ENCODE assay signal across 13 mouse cellular contexts in genomic region chr2:155072353-155073145, GRCm38 (mm10). TPM values are rescaled to one million over a fixed set of nuclear protein-coding genes. Genes with fewer than 3 reads are reported as not detected.
DNase-seq lines count a peak whose midpoint lies in the region; ATAC-seq and TF ChIP-seq lines count a peak whose summit lies in the region.
"Had no signal": no experiment of that assay in that cellular context is flagged by ENCODE, and none has a peak within 500 bp of the region (broad histone marks: within the 10 kb centered on the region; RNA-seq: fewer than 3 reads in every experiment).

No protein-coding gene starts in this region.

- peaks cover 11% of the 10 kb centered on the region for H3K36me3 ChIP-seq in heart, embryonic 13.5 days
- peaks cover 9% of the 10 kb centered on the region for H3K36me3 ChIP-seq in embryonic facial prominence, embryonic 14.5 days (ENCODE audit: control insufficient read depth, insufficient read depth, low read length)
- H3K36me3 ChIP-seq in limb, embryonic 14.5 days (ENCODE audit: control insufficient read depth, insufficient read depth, low read length) = peaks cover 10% of the 10 kb centered on the region

- intact Hi-C loops in heart, postnatal 14 days (cut with DNase I) = no loop called here

- no peaks in the 10 kb centered on the region for H3K27me3 ChIP-seq in heart, embryonic 13.5 days (replicated peaks)
- H3K27me3 ChIP-seq in embryonic facial prominence, embryonic 14.5 days (replicated peaks; ENCODE audit: control insufficient read depth, insufficient read depth, low read length) = no peaks in the 10 kb centered on the region
- no peaks in the 10 kb centered on the region for H3K27me3 ChIP-seq in limb, embryonic 14.5 days (ENCODE audit: control insufficient read depth, insufficient read depth, low read length)

- WGBS in heart, embryonic 13.5 days = 82% methylated on average over 8 of the region's 8 CpGs
- WGBS in embryonic facial prominence, embryonic 14.5 days = 87% methylated on average over 8 of the region's 8 CpGs
- WGBS in limb, embryonic 14.5 days = 75% methylated on average over 8 of the region's 8 CpGs

- peak overlapping the region; percentile 93; the same call in 1 of the 2 replicates for H3K9ac ChIP-seq in heart, embryonic 13.5 days
- no peak overlapping the region for H3K9ac ChIP-seq in embryonic facial prominence, embryonic 14.5 days (ENCODE audit: low read depth, low read length)
- no peak overlapping the region for H3K9ac ChIP-seq in limb, embryonic 14.5 days (ENCODE audit: low read depth, low read length, severe bottlenecking)

- no peak for DNase-seq in heart, postnatal 14 days
- peak; percentile 40 for DNase-seq in 3T3-L1 (ENCODE audit: low read depth, low spot score)
- DNase-seq in embryonic facial prominence, embryonic 14.5 days (ENCODE audit: low spot score) = no peak
- DNase-seq in limb, embryonic 14.5 days (ENCODE audit: low spot score) = no peak
- DNase-seq in left cerebral cortex, adult 8-10 months (ENCODE audit: low spot score in 2 of 2) = no peak
- no peak for DNase-seq in left cerebral cortex, adult 18-20 months (ENCODE audit: low spot score in 2 of 2)
- DNase-seq in cerebellum, adult 9-10 months = no peak
- DNase-seq: cerebellum, adult 8-10 months; kidney, adult 11 months; lung, postnatal 14 days had no signal

- peak overlapping the region; percentile 82 for H3K4me2 ChIP-seq in heart, embryonic 13.5 days
- H3K4me2 ChIP-seq in embryonic facial prominence, embryonic 14.5 days (ENCODE audit: low read depth, low read length) = peak overlapping the region; percentile 69
- peak overlapping the region; percentile 76; the same call in 1 of the 2 replicates for H3K4me2 ChIP-seq in limb, embryonic 14.5 days (replicated peaks; ENCODE audit: low read depth, low read length, severe bottlenecking)

- TF ChIP-seq POLR2A in limb, embryonic 14.5 days (IDR thresholded peaks at IDR 0.05; ENCODE audit: borderline replicate concordance, extremely low read depth, insufficient read depth, insufficient read length) = no peak

- no peak overlapping the region for H3K4me3 ChIP-seq in heart, embryonic 13.5 days
- no peak overlapping the region for H3K4me3 ChIP-seq in embryonic facial prominence, embryonic 14.5 days (ENCODE audit: low read depth, low read length)
- 0 out of 2 replicates have a peak overlapping the region, but pooled peaks have one; percentile 65 for H3K4me3 ChIP-seq in limb, embryonic 14.5 days (replicated peaks; ENCODE audit: low read length)

- H3K4me1 ChIP-seq in heart, embryonic 13.5 days = peaks cover 22% of the 10 kb centered on the region
- peaks cover 13% of the 10 kb centered on the region for H3K4me1 ChIP-seq in embryonic facial prominence, embryonic 14.5 days (ENCODE audit: control insufficient read depth, insufficient read depth, low read length)
- peaks cover 20% of the 10 kb centered on the region for H3K4me1 ChIP-seq in limb, embryonic 14.5 days (ENCODE audit: control insufficient read depth, insufficient read depth, low read length)

- no peak for ATAC-seq in heart, embryonic 13.5 days (ENCODE audit: extremely low read depth, insufficient number of reproducible peaks, low FRiP score, low TSS enrichment)
- ATAC-seq in embryonic facial prominence, embryonic 14.5 days (ENCODE audit: low read depth) = no peak
- ATAC-seq in limb, embryonic 14.5 days (ENCODE audit: low FRiP score, low read depth) = no peak
- ATAC-seq: CD4-positive, CD25-positive, alpha-beta regulatory T cell, adult 4 months had no signal

- no peak overlapping the region for H3K27ac ChIP-seq in heart, embryonic 13.5 days (replicated peaks)
- no peak overlapping the region for H3K27ac ChIP-seq in embryonic facial prominence, embryonic 14.5 days (replicated peaks; ENCODE audit: low read depth, low read length)
- no peak overlapping the region for H3K27ac ChIP-seq in limb, embryonic 14.5 days (replicated peaks; ENCODE audit: low read depth, low read length)

- no peaks in the 10 kb centered on the region for H3K9me3 ChIP-seq in heart, embryonic 13.5 days
- H3K9me3 ChIP-seq in embryonic facial prominence, embryonic 14.5 days (ENCODE audit: control insufficient read depth, low read length) = no peaks in the 10 kb centered on the region
- no peaks in the 10 kb centered on the region for H3K9me3 ChIP-seq in limb, embryonic 14.5 days (ENCODE audit: control insufficient read depth, low read length)

RNA-seq across cellular contexts. Expression of gene Ahcy, which starts 1.7 kb away (rescaled TPM):
- polyA plus RNA-seq in heart, embryonic 13.5 days (2015; fragmentation: Nextera tagmentation; extraction: Ambion mirVana) = 47.5 and 49.4 TPM in 2 replicates
- total RNA-seq in heart, postnatal 14 days (2021) = 10 to 100 TPM in 1 of 2 experiments, 1 to 10 TPM in 1; 8.8 to 11.3 TPM
- polyA plus RNA-seq in embryonic facial prominence, embryonic 14.5 days (2014; fragmentation: Nextera tagmentation; extraction: Ambion mirVana) = 63.4 and 70.1 TPM in 2 replicates
- 123 and 133 TPM in 2 replicates for polyA plus RNA-seq in limb, embryonic 14.5 days (2012; rRNA removed)
- polyA plus RNA-seq in limb, embryonic 14.5 days (2014; fragmentation: Nextera tagmentation; extraction: Ambion mirVana) = 70.5 and 72.7 TPM in 2 replicates
- 10 to 100 TPM; 14.9 to 16.2 (median 15.5) TPM for total RNA-seq in left cerebral cortex, adult 8-10 months (2022)
- 10 to 100 TPM; 13.8 to 17.2 TPM for total RNA-seq in left cerebral cortex, adult 18-20 months (2021)

RNA-seq across cellular contexts. Expression of gene Gm14226, which starts 54.5 kb away (rescaled TPM):
- 0.37 and 0.53 TPM in 2 replicates for polyA plus RNA-seq in heart, embryonic 13.5 days (2015; fragmentation: Nextera tagmentation; extraction: Ambion mirVana)
- under 1 TPM; 0.12 to 0.24 TPM for total RNA-seq in heart, postnatal 14 days (2021)
- 2.9 and 3.1 TPM in 2 replicates for polyA plus RNA-seq in embryonic facial prominence, embryonic 14.5 days (2014; fragmentation: Nextera tagmentation; extraction: Ambion mirVana)
- 17.4 and 17.7 TPM in 2 replicates for polyA plus RNA-seq in limb, embryonic 14.5 days (2012; rRNA removed)
- 5.7 and 6.3 TPM in 2 replicates for polyA plus RNA-seq in limb, embryonic 14.5 days (2014; fragmentation: Nextera tagmentation; extraction: Ambion mirVana)
- total RNA-seq in left cerebral cortex, adult 8-10 months (2022) = under 1 TPM; 0.14 to 0.28 (median 0.22) TPM
- total RNA-seq in left cerebral cortex, adult 18-20 months (2021) = under 1 TPM; 0.26 TPM
- total RNA-seq: gastrocnemius, adult 18-20 months had no signal
- polyA plus RNA-seq: CD4-positive, CD25-positive, alpha-beta regulatory T cell, adult 4 months had no signal
